Mouse (Mus musculus) ovary, postnatal 10 days (tissue): ENCODE results near the gene Spen.
"Not testable (repeated sequence)": the region's sequence is repeated elsewhere in the genome, so short reads cannot be mapped to it uniquely, and the experiment has no call there.

Experiments used
- DNase-seq: peaks from one replicate; pipeline ENCODE4 v3.0.0; 2022; ENCODE audit warnings: low spot score

Spen gene

DNA sequence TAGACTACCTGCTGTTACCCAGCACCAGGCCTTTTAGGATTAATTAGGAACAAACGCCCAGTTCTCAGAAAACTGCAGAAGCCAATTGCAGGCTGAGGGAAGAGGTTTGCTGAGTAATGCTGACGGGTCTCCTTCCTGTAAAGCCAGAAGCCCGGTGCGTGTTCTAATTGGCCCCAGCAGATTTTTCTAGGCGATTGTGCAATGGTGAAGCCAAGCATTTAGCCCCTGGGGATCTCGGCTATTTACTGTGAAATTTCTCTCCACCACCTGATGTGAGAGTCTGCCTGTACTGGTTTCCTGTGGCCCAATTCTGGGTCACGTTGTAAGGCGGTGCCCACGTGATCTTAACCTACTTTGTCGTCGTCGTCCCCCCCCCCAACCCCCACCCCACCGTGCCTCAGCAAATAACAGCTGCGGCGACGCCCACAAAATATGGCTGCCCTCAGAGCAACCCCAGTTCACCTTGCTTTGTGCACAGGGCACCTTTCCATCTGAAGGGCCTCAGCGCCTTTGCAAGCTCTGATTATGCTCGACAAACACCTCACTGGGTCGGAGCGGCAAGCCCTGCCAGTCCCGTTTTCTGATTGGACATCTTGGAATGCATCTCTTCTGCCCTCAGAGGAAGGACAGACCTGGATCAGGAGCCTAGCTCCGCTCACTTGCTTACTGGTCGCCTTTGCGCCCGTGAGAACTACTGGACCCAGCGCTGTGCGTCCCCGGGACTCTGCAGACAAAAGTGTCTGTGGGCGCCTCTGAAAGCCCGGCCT lies 20.9 kb upstream of the Spen start:
- peak; percentile 46 for DNase-seq

DNA sequence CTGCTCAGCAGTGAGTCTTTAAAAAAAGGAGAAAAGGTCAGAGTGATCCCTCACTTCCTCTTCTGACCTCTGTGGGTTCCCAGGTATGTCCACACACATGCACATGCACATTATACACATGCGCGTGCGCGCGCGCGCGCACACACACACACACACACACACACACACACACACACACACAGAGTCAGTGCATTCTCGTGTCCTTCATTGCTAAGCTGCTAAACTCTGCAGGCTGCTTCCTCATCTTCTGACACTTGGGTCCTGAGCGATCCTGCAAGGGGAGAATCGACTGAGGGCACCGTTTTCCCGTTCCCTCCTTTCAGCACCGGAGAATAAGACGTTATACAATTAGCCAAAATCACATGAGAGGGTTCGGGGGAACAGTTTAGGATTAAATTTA lies 20.3 kb upstream of the Spen start:
- no peak for DNase-seq

DNA sequence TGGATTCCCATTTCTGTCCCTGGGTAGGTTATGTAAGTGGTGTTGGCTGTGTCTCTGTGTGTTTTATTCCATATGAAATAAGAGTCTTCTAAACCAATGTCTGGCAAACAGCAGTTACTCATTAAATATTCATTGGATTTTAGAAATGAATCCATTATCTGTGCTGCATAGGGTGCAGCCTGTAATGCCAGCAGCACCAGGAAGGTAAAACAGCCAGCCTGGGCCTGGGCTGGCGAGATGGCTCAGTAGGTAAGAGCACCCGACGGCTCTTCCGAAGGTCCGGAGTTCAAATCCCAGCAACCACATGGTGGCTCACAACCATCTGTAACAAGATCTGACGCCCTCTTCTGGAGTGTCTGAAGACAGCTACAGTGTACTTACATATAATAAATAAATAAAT lies 17.8 kb upstream of the Spen start:
- DNase-seq: not testable (repeated sequence)

DNA sequence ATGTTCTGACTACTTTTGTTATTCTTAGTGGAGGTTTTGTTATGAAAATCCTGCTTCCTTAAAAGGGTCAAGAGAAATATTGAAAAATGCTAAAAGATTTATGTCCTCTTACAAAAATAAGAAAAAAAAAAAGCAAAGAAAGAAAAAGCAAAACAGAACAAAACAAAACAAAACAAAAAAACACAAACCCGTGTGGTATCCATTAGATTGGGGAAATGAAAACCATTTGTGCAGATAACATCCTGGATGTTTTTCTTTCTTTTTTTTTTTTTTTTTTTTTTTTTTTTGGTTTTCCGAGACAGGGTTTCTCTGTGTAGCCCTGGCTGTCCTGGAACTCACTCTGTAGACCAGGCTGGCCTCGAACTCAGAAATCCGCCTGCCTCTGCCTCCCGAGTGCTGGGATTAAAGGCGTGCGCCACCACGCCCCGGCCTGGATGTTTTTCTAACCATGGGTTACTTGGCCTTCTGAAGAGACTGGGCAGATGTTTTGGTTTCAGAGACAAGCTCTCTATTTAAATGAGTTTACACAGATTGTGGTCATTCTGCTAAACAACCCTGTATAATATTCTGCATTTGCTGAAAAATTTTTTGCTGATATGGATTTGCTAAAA lies 16.0 kb upstream of the Spen start:
- DNase-seq: not testable (repeated sequence)

DNA sequence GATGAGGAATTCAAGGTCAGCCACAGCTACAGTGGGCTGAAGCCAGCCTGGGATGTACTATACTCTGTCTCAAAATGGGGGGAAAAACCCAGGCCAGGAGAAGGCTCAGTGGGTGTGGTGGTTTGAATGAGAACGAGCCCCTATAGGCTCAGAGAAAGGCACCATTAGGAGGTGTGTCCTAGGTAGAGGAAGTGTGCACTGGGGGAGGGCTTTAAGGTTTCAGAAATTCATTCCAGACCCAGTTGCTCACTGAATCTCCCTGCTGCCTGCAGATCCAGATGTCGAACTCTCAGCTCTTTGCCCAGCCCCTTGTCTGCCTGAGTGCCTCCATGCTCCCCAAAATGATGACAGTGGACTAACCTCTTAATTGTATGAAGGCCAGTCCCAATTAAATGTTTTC lies 14.1 kb upstream of the Spen start:
- no peak for DNase-seq

DNA sequence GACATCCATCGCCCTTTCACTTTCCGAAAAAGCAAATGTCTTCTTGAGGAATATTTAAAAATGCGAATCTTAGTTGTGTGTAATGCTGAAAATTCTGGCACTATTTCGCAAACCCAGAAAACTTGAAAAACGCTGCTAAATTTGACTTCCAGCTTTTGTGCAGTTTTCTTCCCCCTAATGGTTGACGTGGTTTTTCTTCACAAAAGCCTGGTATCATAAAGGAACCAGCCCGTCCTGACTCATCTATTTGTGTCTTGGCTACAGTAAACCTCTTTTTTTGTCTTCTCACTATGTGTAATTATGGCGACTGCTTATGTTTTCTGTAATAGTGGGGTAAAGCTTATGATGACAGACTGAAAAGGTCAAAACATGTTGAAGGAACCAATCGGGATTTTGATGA lies 8.9 kb upstream of the Spen start:
- DNase-seq: no peak

DNA sequence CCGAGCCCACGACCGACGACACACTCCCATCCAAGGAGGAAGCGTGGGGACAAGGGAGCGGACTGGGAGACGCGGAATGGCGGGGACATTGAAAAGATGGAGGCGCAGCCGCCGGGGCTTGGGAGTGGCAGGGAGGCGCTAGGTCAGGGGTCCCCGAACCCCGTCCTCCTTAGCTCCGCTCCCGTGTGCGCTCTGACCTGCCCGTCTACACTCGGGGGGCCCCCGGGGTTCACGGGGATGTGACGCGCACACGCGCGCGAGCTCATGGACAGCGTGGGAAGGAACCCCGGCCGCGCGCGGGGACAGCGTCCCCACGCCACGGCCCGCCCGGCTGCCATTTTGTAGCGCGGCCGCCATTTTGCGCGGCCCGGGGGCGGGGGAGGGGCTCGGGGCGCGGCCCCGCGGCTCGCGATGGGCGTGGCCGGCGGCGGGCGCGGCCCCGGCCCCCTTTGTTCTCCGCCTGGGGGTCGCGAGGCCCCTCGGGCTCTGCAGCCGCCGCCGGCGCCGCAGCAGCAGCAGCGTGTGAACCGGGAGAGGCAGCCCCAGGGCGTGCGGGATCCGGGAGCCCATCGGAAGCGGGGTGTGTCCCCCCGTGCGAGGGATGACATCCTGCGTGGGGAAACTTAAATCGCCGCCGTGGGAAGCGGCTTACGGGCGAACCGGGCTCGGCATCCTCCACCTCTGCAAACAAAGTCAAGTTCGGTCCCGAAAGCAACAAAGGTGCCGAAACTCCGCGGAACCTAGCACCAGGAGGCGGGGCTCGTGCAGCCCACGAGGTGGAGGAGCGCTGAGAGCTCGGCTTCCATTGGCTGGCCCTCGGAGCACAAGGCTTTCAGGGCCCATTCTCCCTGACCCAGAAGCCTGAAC lies 8.2 kb upstream of the Spen start:
- peak; percentile 61 for DNase-seq

DNA sequence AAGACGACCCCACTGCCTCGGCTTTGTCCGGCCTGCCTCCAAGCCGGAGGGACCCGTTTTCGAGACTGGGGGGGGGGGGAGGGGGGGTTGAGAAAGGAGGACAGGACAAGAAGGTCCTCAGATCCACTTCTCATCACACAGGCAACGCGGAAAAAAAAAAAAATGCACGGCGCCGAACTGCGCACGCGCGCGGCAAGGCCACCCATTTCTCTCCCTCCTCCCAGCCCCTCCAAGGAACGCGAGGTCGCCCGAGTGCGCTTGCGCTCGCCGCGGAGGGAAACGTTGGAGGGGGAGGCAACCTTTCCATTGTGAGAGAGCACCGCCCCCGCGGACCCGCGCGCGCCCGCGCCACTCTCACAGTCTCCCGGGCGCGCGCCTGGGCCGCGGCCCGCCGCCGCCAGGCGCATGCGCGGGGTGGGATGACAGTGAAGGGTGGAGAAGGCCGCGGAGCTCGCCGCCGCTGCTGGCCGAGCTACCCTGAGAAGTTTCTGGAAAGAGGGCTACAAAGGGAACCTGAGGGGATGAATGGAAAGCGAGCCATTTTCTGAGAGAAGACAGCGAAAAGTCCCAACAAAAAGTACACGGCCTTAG lies 7.4 kb upstream of the Spen start:
- DNase-seq: peak; percentile 97

DNA sequence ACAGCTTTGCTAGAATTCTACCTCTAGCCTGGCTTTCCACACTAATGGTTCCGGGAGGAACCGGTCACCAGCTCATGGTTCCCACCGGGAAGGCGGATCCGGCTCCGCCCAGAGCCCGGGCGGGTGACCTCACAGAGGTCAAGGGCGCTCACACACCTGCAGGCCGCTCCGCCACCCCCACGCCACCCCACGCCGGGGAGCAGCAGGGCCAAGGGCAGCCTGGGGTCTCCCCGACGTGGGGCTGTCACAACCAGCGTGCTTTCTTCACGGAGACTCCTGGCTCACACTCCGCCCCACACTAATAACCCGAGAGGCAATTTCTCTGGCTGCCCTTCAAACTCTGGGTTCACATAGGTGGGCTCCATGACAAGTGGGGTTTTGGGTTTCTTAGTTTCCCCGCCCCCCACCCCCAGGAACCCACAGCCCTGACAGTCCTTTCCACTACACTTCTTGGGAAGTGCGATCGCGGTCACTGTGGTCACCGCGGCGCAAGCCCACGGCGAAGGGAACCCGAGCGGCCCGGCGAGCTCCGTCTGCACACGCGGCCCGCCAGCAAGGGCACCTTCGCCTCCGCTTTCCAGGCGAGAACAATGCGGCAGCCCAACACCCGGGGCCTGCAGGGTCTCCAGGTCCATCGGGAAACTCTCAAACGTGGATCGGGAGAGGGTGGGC lies 6.8 kb upstream of the Spen start:
- DNase-seq: peak; percentile 49

DNA sequence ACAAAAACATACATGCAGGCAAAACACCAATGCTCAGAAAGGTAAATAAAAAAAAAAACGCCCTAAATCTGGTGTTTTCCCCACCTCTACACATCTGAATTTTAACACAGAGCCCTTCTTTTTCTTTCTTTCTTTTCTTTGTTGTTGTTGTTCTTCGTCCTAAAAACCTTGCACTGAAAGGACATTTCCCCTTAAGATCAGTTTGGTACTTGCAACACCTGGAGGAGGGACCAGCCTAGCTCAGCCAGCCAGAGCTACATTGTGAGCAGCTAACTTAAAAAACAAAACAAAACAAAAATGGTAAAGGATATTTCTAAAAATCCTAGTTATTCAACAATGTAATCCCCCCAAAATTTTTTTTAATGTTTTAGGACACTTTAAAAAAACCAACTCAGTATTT lies 6.1 kb upstream of the Spen start:
- DNase-seq: no peak

DNA sequence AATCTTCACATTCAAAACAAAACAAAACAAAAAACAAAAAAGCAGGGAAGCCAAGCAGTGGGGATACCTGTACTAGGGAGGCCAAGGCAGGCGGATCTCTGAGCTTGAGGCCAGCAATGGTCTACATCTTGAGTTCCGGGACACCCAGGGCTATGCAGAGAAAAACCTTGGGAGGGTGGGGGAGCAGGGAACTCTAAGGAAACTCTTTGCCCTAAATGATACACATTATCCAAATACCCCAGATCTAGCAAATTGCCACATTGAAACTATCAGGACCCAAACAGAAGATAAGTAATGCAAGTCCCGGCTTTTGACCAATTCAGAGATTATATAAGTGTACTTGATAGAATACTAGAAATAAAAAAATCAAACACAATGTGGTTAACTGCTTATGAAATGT lies 5.2 kb upstream of the Spen start:
- no peak for DNase-seq

DNA sequence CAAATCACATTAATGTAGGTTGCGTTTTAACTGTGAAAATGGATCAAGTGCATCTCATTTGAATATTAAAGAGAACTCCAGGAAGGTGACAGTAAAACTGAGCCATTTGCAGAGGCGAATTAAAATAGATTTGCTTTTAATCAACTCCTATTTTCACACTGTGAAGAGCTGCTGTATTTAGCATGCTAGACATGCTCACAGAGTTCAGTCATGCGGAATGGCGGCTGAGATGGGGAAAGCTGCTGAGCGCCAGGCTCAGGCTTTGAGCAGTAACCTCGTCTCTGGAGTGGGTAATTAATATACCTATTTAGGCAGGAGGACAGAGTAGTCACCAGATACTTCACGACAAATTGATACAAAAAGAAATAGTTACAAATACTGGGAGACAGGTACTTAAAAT lies 3.5 kb upstream of the Spen start:
- no peak for DNase-seq

DNA sequence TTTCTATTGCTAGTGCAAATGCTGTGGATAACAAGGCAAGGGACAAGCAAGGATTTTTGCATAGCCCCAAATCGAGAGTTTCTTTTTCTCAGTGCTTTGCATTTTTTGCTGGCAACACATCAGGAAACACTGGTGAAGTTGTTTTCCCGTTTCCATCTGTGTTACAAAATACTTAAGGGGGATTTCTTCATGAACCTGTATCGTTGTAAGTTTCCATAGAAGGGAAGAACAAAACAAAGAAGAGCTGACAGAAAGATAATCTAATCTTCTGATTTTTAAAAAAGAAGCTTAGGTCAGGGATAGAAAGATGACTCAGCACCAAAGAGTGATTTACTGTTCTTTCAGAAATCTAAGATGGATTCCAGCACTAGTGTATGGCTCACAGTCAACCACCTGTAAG lies 2.4 kb upstream of the Spen start:
- DNase-seq: no peak

DNA sequence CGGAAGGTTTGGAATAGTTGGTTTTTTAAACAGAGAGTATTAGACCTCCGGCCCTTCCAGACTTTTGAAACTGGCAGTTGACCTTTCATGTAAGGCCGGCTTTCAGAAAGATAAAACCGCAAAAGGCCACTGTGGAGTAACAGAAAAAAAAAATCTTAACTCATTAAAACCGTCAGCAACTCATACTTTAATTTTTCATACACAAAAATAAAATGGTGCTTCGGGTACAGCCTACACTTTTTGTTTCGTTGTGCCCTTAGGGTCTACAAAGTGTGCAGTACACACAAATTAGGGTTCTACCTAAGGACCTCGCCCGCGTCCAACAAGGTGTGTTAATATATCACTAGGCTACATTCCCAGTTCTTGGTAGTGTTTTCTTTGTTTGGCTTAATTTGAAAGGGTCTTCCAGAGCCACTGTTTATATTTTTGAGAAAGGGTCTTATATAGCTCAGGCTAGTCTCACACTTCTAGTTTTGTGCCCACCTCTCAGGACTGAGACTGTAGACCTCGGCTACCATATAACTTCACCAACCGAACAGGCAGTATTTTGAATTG lies 893 bp upstream of the Spen start:
- DNase-seq: no peak

DNA sequence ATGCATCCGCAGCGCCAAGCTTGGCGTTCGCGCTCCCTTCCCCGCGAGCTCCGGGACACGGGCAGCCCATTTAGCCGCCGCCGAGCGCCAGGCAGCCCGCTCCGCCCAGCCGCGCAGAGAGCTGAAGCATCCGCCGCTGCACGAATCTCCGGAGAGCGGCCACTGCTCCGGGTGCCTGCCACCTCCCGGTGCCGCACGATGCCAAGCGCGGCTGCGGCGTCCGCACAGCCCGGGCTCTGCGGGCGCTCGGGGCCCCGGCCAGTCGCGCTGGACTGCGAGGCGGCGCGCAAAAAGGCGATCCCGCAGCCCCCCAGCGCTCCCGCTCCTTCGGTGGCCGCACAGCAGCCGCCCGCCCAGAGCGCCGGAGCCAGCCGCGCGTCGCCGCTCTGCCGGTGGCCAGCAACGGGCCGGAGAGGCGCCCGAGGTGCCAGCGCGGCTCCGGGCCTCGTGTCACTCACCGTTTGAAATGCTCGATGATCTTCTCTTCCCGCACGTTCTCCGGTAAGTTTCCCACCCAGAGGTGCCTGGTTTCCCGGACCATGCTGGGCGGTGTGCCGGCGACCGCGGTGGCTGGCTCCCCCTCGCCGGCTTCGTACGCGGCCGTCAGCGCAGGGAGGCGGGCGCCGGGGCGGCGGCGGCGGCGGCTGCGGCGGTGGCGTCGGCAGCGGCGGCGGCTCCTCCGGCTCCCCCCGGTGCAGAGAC lies 540 bp downstream of the Spen start:
- peak; percentile 19 for DNase-seq

DNA sequence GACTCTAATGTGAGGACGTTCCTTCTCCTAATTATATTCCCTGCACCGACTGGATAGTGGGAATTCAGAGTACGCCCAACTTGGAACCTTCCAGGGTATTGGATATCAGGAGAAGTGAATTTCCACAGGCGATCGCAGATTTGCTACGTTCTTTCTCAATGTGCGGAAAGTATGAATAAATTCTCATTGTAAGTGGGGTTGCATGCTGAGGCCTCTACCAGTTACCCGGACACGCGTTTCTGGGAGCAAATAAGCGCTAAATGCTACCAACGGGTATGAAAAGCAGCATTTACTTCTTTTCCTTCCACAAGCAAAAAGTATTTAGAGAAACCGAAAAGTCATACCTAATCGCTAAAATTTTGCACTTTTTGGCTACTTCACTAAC lies 1.2 kb downstream of the Spen start:
- DNase-seq: no peak

DNA sequence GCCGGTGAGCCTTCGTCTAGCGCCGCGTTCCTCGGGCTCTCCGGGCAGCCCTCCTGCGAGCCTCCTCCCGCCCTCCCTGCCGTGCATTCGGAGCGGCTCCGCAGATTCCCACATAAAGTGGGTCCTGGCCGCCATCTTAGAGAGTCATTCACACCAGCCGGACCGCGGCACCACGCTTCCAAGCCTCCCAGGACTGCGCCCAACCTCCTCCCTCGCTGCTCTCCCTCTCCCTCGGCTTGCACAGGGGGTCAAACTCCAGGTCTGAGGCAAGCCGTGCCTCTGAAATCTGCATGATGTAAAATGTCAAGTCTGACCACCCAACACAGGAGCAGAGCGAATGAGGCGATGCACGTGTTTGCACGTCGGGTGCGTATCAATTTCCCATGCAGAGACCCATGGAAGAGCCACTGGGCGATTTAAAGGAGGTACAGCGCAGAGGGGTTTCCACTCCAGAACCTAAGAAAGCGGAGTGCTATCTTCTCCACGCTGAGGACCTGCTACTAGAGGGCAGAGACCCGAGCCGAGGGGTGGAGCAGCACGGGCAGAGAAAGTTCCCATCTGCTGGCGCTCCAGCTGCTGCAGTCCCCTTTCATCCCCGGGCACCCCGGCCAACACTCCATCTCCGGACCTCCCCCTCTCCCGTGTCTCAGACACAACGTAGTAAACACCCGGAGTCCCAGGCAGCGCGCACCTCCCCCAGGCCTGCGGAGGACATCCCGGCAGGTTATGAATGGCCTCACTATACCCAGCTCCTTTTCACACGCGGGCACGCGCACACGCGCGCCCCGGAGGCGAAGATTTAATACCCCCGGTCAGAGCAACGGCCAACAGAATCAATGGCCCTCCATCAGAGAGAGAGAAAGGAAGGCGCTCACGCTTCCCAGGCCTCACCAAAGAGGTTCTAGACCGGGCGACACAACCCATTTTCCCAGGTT lies 1.8 kb downstream of the Spen start:
- DNase-seq: peak; percentile 28

DNA sequence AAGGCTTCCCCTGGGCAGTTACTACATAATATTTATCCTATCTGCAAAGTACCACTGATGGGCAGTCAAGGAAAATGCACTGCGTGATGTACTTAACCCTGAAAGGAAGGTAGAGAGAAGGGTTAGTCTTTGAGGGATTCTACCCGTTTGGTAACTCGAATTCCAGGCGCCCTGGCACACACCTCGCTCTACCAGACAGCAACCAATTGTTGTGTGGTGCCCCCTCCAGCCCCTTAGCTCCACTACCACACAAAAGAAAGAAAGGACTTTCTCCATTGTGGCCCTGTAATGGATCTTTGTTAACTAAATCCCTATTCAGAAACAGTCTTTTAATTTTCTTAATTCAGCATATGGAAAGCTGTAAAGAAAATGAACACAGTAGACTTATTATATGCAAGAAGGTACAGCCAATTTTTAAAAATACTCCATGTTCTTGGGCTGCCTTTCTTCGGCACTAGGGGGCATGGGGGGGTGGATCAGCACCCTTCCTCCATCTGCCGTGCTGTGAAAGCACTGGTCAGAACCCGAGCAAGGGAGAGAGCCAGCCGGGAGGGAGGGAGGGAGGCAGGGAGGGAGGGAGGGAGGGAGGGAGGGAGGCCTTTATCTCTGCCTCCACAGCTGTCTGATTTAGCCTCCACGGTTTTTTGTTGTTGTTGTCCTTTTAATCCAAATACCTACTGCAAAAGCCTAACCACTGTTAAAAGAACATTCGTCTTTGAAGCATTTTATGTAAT lies 3.3 kb downstream of the Spen start:
- no peak for DNase-seq

DNA sequence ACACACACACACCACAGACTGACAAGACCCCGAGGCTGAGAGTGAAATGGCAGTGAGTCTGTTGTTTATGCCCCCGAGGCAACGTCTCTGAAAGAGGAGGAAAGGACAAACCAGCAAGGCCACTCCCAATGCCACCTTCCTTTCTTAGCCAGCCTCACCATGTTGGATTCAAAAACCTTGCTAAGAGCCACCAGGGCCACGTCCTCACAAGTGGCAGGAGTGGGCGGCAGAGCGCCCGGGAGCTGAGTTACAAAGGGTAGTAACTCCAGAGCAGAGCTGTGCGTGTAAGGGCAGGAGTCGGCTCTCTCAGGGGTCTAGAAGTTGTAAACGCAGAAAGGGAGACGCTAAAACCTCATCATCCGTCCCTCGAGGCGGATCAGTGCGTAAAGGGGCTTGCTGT lies 7.4 kb downstream of the Spen start:
- no peak for DNase-seq
